26 mouse cellular contexts compared by ENCODE assay signal in the genomic region with DNA sequence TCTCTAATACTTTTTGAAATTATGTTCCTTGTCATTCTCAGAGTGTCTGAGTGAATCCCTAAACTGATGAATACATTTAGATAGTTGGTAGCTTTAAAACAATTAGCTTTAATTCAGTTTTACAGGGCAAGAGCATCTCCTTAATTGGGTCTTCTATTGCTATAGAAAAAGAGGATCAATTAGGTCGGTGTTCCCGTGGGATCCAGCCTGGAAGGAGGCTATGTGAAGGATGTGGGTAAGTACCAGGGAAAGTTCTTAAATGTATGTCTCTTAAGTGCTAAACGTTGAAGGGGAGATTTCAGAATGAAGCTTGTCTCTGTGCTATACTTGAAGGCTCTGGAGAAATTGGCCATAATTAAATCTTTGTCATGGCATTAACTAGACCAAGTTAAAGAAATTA.
DNase-seq lines count a peak whose midpoint lies in the region; ATAC-seq and TF ChIP-seq lines count a peak whose summit lies in the region.
"Had no signal": no experiment of that assay in that cellular context is flagged by ENCODE, and none has a peak within 500 bp of the region (broad histone marks: within the 10 kb centered on the region; RNA-seq: fewer than 3 reads in every experiment).

No protein-coding gene starts in this region.

- H3K9ac ChIP-seq in hindbrain, embryonic 11.5 days (ENCODE audit: low read depth, low read length) = no peak overlapping the region
- no peak overlapping the region for H3K9ac ChIP-seq in hindbrain, embryonic 13.5 days
- no peak overlapping the region for H3K9ac ChIP-seq in midbrain, embryonic 14.5 days (replicated peaks; ENCODE audit: low read length)
- no peak overlapping the region for H3K9ac ChIP-seq in midbrain, embryonic 15.5 days
- no peak overlapping the region for H3K9ac ChIP-seq in hindbrain, postnatal 0 days (replicated peaks; ENCODE audit: low read length)
- H3K9ac ChIP-seq: heart, embryonic 13.5 days; intestine, embryonic 15.5 days; liver, embryonic 12.5 days; liver, postnatal 0 days had no signal

- TF ChIP-seq CTCF in hindbrain, postnatal 0 days (IDR thresholded peaks at IDR 0.05; ENCODE audit: low read depth) = no peak

- H3K27me3 ChIP-seq in hindbrain, embryonic 11.5 days (ENCODE audit: control insufficient read depth, insufficient read depth, low read length) = no peaks in the 10 kb centered on the region
- no peaks in the 10 kb centered on the region for H3K27me3 ChIP-seq in hindbrain, embryonic 13.5 days
- no peaks in the 10 kb centered on the region for H3K27me3 ChIP-seq in midbrain, embryonic 14.5 days (ENCODE audit: control insufficient read depth, insufficient read depth, low read length)
- no peaks in the 10 kb centered on the region for H3K27me3 ChIP-seq in midbrain, embryonic 15.5 days (replicated peaks)
- no peaks in the 10 kb centered on the region for H3K27me3 ChIP-seq in hindbrain, postnatal 0 days (ENCODE audit: insufficient read depth, low read length)
- H3K27me3 ChIP-seq: heart, embryonic 13.5 days; intestine, embryonic 15.5 days; liver, embryonic 12.5 days had no signal

- H3K4me1 ChIP-seq in hindbrain, embryonic 11.5 days (replicated peaks; ENCODE audit: control insufficient read depth, insufficient read depth, low read length) = no peaks in the 10 kb centered on the region
- peaks cover 6% of the 10 kb centered on the region for H3K4me1 ChIP-seq in hindbrain, embryonic 13.5 days (replicated peaks)
- peaks cover 3% of the 10 kb centered on the region; the same call in 1 of the 2 replicates for H3K4me1 ChIP-seq in midbrain, embryonic 14.5 days (ENCODE audit: control insufficient read depth, insufficient read depth, low read length)
- H3K4me1 ChIP-seq in midbrain, embryonic 15.5 days = no peaks in the 10 kb centered on the region
- H3K4me1 ChIP-seq in hindbrain, postnatal 0 days (ENCODE audit: insufficient read depth, low read length) = no peaks in the 10 kb centered on the region
- H3K4me1 ChIP-seq: heart, embryonic 13.5 days; intestine, embryonic 15.5 days; liver, embryonic 12.5 days; midbrain, embryonic 10.5 days had no signal

- WGBS in hindbrain, embryonic 11.5 days = 85% methylated on average over 3 of the region's 3 CpGs
- WGBS in hindbrain, embryonic 13.5 days = 69% methylated on average over 3 of the region's 3 CpGs
- 76% methylated on average over 3 of the region's 3 CpGs for WGBS in midbrain, embryonic 14.5 days
- WGBS in midbrain, embryonic 15.5 days = 64% methylated on average over 3 of the region's 3 CpGs
- WGBS in hindbrain, postnatal 0 days = 68% methylated on average over 3 of the region's 3 CpGs

- H3K9me3 ChIP-seq in hindbrain, embryonic 11.5 days (ENCODE audit: control insufficient read depth, low read length) = no peaks in the 10 kb centered on the region
- no peaks in the 10 kb centered on the region for H3K9me3 ChIP-seq in hindbrain, embryonic 13.5 days
- H3K9me3 ChIP-seq in midbrain, embryonic 14.5 days (ENCODE audit: control insufficient read depth, low read length) = no peaks in the 10 kb centered on the region
- H3K9me3 ChIP-seq in midbrain, embryonic 15.5 days = no peaks in the 10 kb centered on the region
- no peaks in the 10 kb centered on the region for H3K9me3 ChIP-seq in hindbrain, postnatal 0 days (ENCODE audit: low read length)
- H3K9me3 ChIP-seq: heart, embryonic 13.5 days; intestine, embryonic 15.5 days; liver, embryonic 12.5 days; midbrain, embryonic 10.5 days had no signal

- H3K27ac ChIP-seq in hindbrain, embryonic 11.5 days (ENCODE audit: low read depth, low read length) = no peak overlapping the region
- H3K27ac ChIP-seq in hindbrain, embryonic 13.5 days = no peak overlapping the region
- no peak overlapping the region for H3K27ac ChIP-seq in midbrain, embryonic 14.5 days (replicated peaks; ENCODE audit: low read depth, low read length)
- no peak overlapping the region for H3K27ac ChIP-seq in midbrain, embryonic 15.5 days
- no peak overlapping the region for H3K27ac ChIP-seq in hindbrain, postnatal 0 days
- H3K27ac ChIP-seq: heart, adult 2 months; heart, embryonic 13.5 days; intestine, embryonic 15.5 days; layer of hippocampus, adult 2 months; liver, embryonic 12.5 days; midbrain, embryonic 10.5 days had no signal

- no peak overlapping the region for H3K4me3 ChIP-seq in hindbrain, embryonic 11.5 days (ENCODE audit: low read depth, low read length)
- no peak overlapping the region for H3K4me3 ChIP-seq in hindbrain, embryonic 13.5 days
- H3K4me3 ChIP-seq in midbrain, embryonic 14.5 days (replicated peaks; ENCODE audit: low read depth, low read length) = no peak overlapping the region
- no peak overlapping the region for H3K4me3 ChIP-seq in midbrain, embryonic 15.5 days
- H3K4me3 ChIP-seq in hindbrain, postnatal 0 days (ENCODE audit: low read length) = no peak overlapping the region
- H3K4me3 ChIP-seq: heart, adult 2 months; heart, embryonic 13.5 days; intestine, embryonic 15.5 days; layer of hippocampus, adult 2 months; liver, embryonic 12.5 days; midbrain, embryonic 10.5 days had no signal

- ATAC-seq in hindbrain, embryonic 11.5 days (ENCODE audit: low FRiP score) = no peak
- no peak for ATAC-seq in hindbrain, embryonic 13.5 days (ENCODE audit: low FRiP score)
- no peak for ATAC-seq in midbrain, embryonic 14.5 days (ENCODE audit: low FRiP score, low TSS enrichment)
- no peak for ATAC-seq in midbrain, embryonic 15.5 days (replicated peaks)
- ATAC-seq in hindbrain, postnatal 0 days = no peak
- ATAC-seq: forebrain, embryonic 16.5 days; intestine, embryonic 15.5 days; liver, embryonic 12.5 days; liver, postnatal 0 days had no signal

- H3K4me2 ChIP-seq in hindbrain, embryonic 11.5 days (replicated peaks; ENCODE audit: low read depth, low read length) = no peak overlapping the region
- no peak overlapping the region for H3K4me2 ChIP-seq in hindbrain, embryonic 13.5 days
- H3K4me2 ChIP-seq in midbrain, embryonic 14.5 days (ENCODE audit: low read length) = no peak overlapping the region
- H3K4me2 ChIP-seq in midbrain, embryonic 15.5 days = no peak overlapping the region
- H3K4me2 ChIP-seq in hindbrain, postnatal 0 days (ENCODE audit: low read depth, low read length) = no peak overlapping the region
- H3K4me2 ChIP-seq: heart, embryonic 13.5 days; intestine, embryonic 15.5 days; liver, embryonic 12.5 days had no signal

- DNase-seq in embryo, embryonic 10.5 days (ENCODE audit: low spot score) = peak; percentile 0
- no peak for DNase-seq in embryo, embryonic 10 days (ENCODE audit: low spot score)
- DNase-seq in hindbrain, embryonic 11.5 days (ENCODE audit: low spot score) = peak; percentile 1
- DNase-seq in midbrain, embryonic 14.5 days = peak; percentile 0
- DNase-seq in hindbrain, postnatal 0 days (ENCODE audit: low spot score) = peak; percentile 7
- no peak for DNase-seq in layer of hippocampus, adult 9-11 months
- DNase-seq: adrenal gland, adult 8-10 months; cerebellum, adult 8-10 months; cerebellum, postnatal 25 days; heart, adult 2 months; heart, postnatal 10 days; kidney, adult 2 months; kidney, postnatal 36 days; liver, postnatal 0 days; right cerebral cortex, postnatal 25 days; spleen, adult 18-20 months; thymus, postnatal 25 days had no signal

- no peaks in the 10 kb centered on the region for H3K36me3 ChIP-seq in hindbrain, embryonic 11.5 days (ENCODE audit: control insufficient read depth, insufficient read depth, low read length)
- H3K36me3 ChIP-seq in hindbrain, embryonic 13.5 days = no peaks in the 10 kb centered on the region
- H3K36me3 ChIP-seq in midbrain, embryonic 14.5 days (ENCODE audit: control insufficient read depth, insufficient read depth, low read length) = no peaks in the 10 kb centered on the region
- no peaks in the 10 kb centered on the region for H3K36me3 ChIP-seq in midbrain, embryonic 15.5 days (replicated peaks)
- H3K36me3 ChIP-seq in hindbrain, postnatal 0 days (ENCODE audit: insufficient read depth, low read length) = no peaks in the 10 kb centered on the region
- H3K36me3 ChIP-seq: G1E; heart, embryonic 13.5 days; intestine, embryonic 15.5 days; liver, embryonic 12.5 days; midbrain, embryonic 10.5 days had no signal

Comparison
In these comparisons a context has a peak if more than half of its experiments do, and no peak if none do; other contexts are left out.
1. DNase-seq: peak in embryo, embryonic 10.5 days (single experiment), hindbrain, embryonic 11.5 days (single experiment), midbrain, embryonic 14.5 days (single experiment) and hindbrain, postnatal 0 days (single experiment); none in embryo, embryonic 10 days (single experiment) and layer of hippocampus, adult 9-11 months (single experiment).